ENCODE assay signal across 8 mouse cellular contexts in the genomic region with DNA sequence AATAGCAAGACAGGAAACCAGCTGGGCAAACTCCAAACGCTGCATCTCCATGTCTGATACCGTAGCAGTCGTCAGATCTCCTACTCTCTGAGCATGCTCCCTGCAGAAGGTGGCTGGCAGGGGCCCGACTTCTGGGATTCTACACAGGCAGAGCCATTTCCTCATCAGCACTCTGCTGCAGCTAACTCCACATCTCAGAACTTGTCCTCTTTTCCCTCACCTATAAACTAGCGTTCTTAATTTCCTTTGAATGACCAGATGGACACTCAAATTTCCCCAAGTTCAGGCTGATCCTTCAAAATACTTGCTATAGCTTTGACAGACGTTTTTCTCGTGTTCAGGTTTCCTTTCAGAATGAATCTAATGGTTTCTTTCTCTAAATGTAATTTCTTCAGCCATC. TPM values are rescaled to one million over a fixed set of nuclear protein-coding genes. Genes with fewer than 3 reads are reported as not detected.
DNase-seq lines count a peak whose midpoint lies in the region; ATAC-seq and TF ChIP-seq lines count a peak whose summit lies in the region.

No protein-coding gene starts in this region.

- intact Hi-C loops in gastrocnemius, adult 2 months (cut with DNase I), result loop anchor here (1.0 kb wide), 1 partner anchor 44 kb away; no protein-coding TSS in a partner anchor
- intact Hi-C loops in left cerebral cortex, postnatal 36 days (cut with DNase I), result loop anchor here (2.0 to 5.0 kb wide), 2 partner anchors 45 to 116 kb away; partner anchors contain the start of gene Emsy
- intact Hi-C loops in gastrocnemius, postnatal 36 days (cut with DNase I), result loop anchor here (2.0 kb wide), 1 partner anchor 45 kb away; the partner anchor contains the start of gene Emsy

- H3K79me2 ChIP-seq in C2C12 (ENCODE audit: control insufficient read depth, insufficient read depth), result peaks cover 37% of the 10 kb centered on the region

- no peak for ATAC-seq in embryonic facial prominence, embryonic 15.5 days (ENCODE audit: insufficient number of reproducible peaks, low FRiP score, low TSS enrichment, low read depth)

- no peaks in the 10 kb centered on the region for H3K27me3 ChIP-seq in C2C12 (ENCODE audit: control insufficient read depth, insufficient read depth, insufficient read length)
- H3K27me3 ChIP-seq in embryonic facial prominence, embryonic 15.5 days, result no peaks in the 10 kb centered on the region
- H3K27me3 ChIP-seq in limb, embryonic 10.5 days (ENCODE audit: low read depth, poor library complexity, severe bottlenecking), result no peaks in the 10 kb centered on the region
- no peaks in the 10 kb centered on the region for H3K27me3 ChIP-seq in small intestine, adult 2 months (ENCODE audit: control insufficient read depth, insufficient read depth, low read length)

- no peaks in the 10 kb centered on the region for H3K9me3 ChIP-seq in embryonic facial prominence, embryonic 15.5 days (replicated peaks)
- H3K9me3 ChIP-seq in limb, embryonic 10.5 days (replicated peaks), result no peaks in the 10 kb centered on the region

- peak overlapping the region; percentile 100 for H3K4me3 ChIP-seq in gastrocnemius, adult 2 months
- H3K4me3 ChIP-seq in C2C12 (ENCODE audit: insufficient read depth, poor library complexity, severe bottlenecking), result peak overlapping the region; percentile 38
- peak overlapping the region; percentile 89 for H3K4me3 ChIP-seq in embryonic facial prominence, embryonic 15.5 days (replicated peaks)
- peak overlapping the region; percentile 84 for H3K4me3 ChIP-seq in limb, embryonic 10.5 days
- H3K4me3 ChIP-seq in small intestine, adult 2 months (ENCODE audit: low read depth, low read length), result peak overlapping the region; percentile 6; the same call in 1 of the 2 replicates

- TF ChIP-seq CTCF in gastrocnemius, adult 2 months (IDR thresholded peaks at IDR 0.05), result no peak
- no peak for TF ChIP-seq CTCF in C2C12 (IDR thresholded peaks at IDR 0.05; ENCODE audit: control insufficient read depth, insufficient read depth, insufficient read length)
- no peak for TF ChIP-seq CTCF in small intestine, adult 2 months (IDR thresholded peaks at IDR 0.05; ENCODE audit: extremely low read depth, insufficient read length, insufficient replicate concordance, low read depth, low read length)

- peak overlapping the region; percentile 47; the same call in 1 of the 2 replicates for H3K9ac ChIP-seq in embryonic facial prominence, embryonic 15.5 days

- H3K79me3 ChIP-seq in C2C12 (ENCODE audit: low read depth), result peaks cover 33% of the 10 kb centered on the region

- H3ac ChIP-seq in C2C12 (ENCODE audit: control insufficient read depth, insufficient read length, low read depth), result peak overlapping the region; percentile 81

- TF ChIP-seq POLR2A in small intestine, adult 2 months (IDR thresholded peaks at IDR 0.05; ENCODE audit: low read depth, low read length), result no peak

- H3K4me1 ChIP-seq in embryonic facial prominence, embryonic 15.5 days, result peaks cover 25% of the 10 kb centered on the region
- peaks cover 34% of the 10 kb centered on the region for H3K4me1 ChIP-seq in limb, embryonic 10.5 days
- peaks cover 2% of the 10 kb centered on the region; the same call in 1 of the 2 replicates for H3K4me1 ChIP-seq in small intestine, adult 2 months (ENCODE audit: control insufficient read depth, insufficient read depth, insufficient read length, low read length)

- H3K27ac ChIP-seq in gastrocnemius, adult 2 months, result peak overlapping the region; percentile 95
- peak overlapping the region; percentile 89 for H3K27ac ChIP-seq in embryonic facial prominence, embryonic 15.5 days (replicated peaks)
- no peak overlapping the region; the same call in 1 of the 2 replicates for H3K27ac ChIP-seq in limb, embryonic 10.5 days
- peak overlapping the region; percentile 51; the same call in 1 of the 2 replicates for H3K27ac ChIP-seq in small intestine, adult 2 months (ENCODE audit: insufficient read depth, low read depth, low read length)

- H3K36me3 ChIP-seq in C2C12 (ENCODE audit: control insufficient read depth, insufficient read depth), result no peaks in the 10 kb centered on the region
- H3K36me3 ChIP-seq in embryonic facial prominence, embryonic 15.5 days, result no peaks in the 10 kb centered on the region
- no peaks in the 10 kb centered on the region for H3K36me3 ChIP-seq in limb, embryonic 10.5 days
- H3K36me3 ChIP-seq in small intestine, adult 2 months (ENCODE audit: control insufficient read depth, insufficient read depth, low read length), result no peaks in the 10 kb centered on the region

- no peak for DNase-seq in gastrocnemius, adult 2 months
- no peak for DNase-seq in gastrocnemius, postnatal 25 days
- DNase-seq in limb, embryonic 10.5 days (ENCODE audit: low spot score), result no peak
- no peak for DNase-seq in left cerebral cortex, postnatal 36 days (ENCODE audit: low spot score in 2 of 2)
- no peak for DNase-seq in gastrocnemius, postnatal 36 days

- WGBS in embryonic facial prominence, embryonic 15.5 days, result 38% methylated on average over 7 of the region's 7 CpGs
- WGBS in limb, embryonic 10.5 days, result 64% methylated on average over 7 of the region's 7 CpGs
- 6% methylated on average over 7 of the region's 7 CpGs for WGBS in small intestine, adult 2 months

- H3K4me2 ChIP-seq in embryonic facial prominence, embryonic 15.5 days (replicated peaks), result peak overlapping the region; percentile 54

TF ChIP-seq in C2C12, 6 proteins besides CTCF, POLR2A, EP300 and RAD21:
- TF ChIP-seq MYOG (IDR thresholded peaks at IDR 0.05; ENCODE audit: control insufficient read depth, extremely low read depth, insufficient read length) (no peak), MAX (IDR thresholded peaks at IDR 0.05) (no peak), USF1 (IDR thresholded peaks at IDR 0.05; ENCODE audit: low read depth) (no peak), CEBPB (IDR thresholded peaks at IDR 0.05; ENCODE audit: low read depth) (no peak), MYOD1 (IDR thresholded peaks at IDR 0.05; ENCODE audit: control insufficient read depth, insufficient read length, low read depth) (no peak), FOSL1 (IDR thresholded peaks at IDR 0.05; ENCODE audit: insufficient read depth, low read length, poor library complexity, severe bottlenecking) (no peak)

RNA-seq across cellular contexts. Expression of gene Thap12, which starts 1.1 kb away (rescaled TPM):
- total RNA-seq in gastrocnemius, adult 2 months (2021), result 100 to 1,000 TPM; 118 to 136 TPM
- total RNA-seq in gastrocnemius, postnatal 25 days (2021), result 100 to 1,000 TPM in 1 of 2 experiments, 10 to 100 TPM in 1; 80.3 to 106 TPM
- 22.3 TPM for polyA plus RNA-seq in C2C12 (2012; fragmentation: generic; extraction: Trizol)
- polyA plus RNA-seq in embryonic facial prominence, embryonic 15.5 days (2015; fragmentation: Nextera tagmentation; extraction: Ambion mirVana), result 55.3 and 56.1 TPM in 2 replicates
- polyA plus RNA-seq in limb, embryonic 10.5 days (2016; fragmentation: Nextera tagmentation; extraction: Ambion mirVana), result 50.8 and 56.2 TPM in 2 replicates
- 2.1 and 3.3 TPM in 2 replicates for polyA plus RNA-seq in small intestine, adult 2 months (2012; rRNA removed)
- total RNA-seq in left cerebral cortex, postnatal 36 days (2021), result 10 to 100 TPM; 54.8 to 60.0 TPM
- 100 to 1,000 TPM in 1 of 2 experiments, 10 to 100 TPM in 1; 97.7 to 113 TPM for total RNA-seq in gastrocnemius, postnatal 36 days (2021)

RNA-seq across cellular contexts. Expression of gene Emsy, which starts 45.2 kb away (rescaled TPM):
- total RNA-seq in gastrocnemius, adult 2 months (2021), result 10 to 100 TPM; 19.7 to 22.3 TPM
- 10 to 100 TPM; 18.6 to 19.3 TPM for total RNA-seq in gastrocnemius, postnatal 25 days (2021)
- 12.1 TPM for polyA plus RNA-seq in C2C12 (2012; fragmentation: generic; extraction: Trizol)
- 25.8 and 26.7 TPM in 2 replicates for polyA plus RNA-seq in embryonic facial prominence, embryonic 15.5 days (2015; fragmentation: Nextera tagmentation; extraction: Ambion mirVana)
- 37.8 and 46.1 TPM in 2 replicates for polyA plus RNA-seq in limb, embryonic 10.5 days (2016; fragmentation: Nextera tagmentation; extraction: Ambion mirVana)
- polyA plus RNA-seq in small intestine, adult 2 months (2012; rRNA removed), result 5.8 and 15.0 TPM in 2 replicates
- 10 to 100 TPM; 50.8 to 71.6 TPM for total RNA-seq in left cerebral cortex, postnatal 36 days (2021)
- 10 to 100 TPM; 16.0 to 16.5 TPM for total RNA-seq in gastrocnemius, postnatal 36 days (2021)

Comparison
In these comparisons a context has a peak if more than half of its experiments do, and no peak if none do; other contexts are left out.
1. H3K4me3 ChIP-seq: peak in every context shown above with its lines; median percentile 100 in gastrocnemius, adult 2 months; 89 in embryonic facial prominence, embryonic 15.5 days; 84 in limb, embryonic 10.5 days; 38 in C2C12; 6 in small intestine, adult 2 months.